Mouse (Mus musculus) thymus, adult 2 months (tissue): ENCODE measurements around the gene Spata5.

Source experiments
- CTCF ChIP-seq: fragments of 200-500 bp; IDR thresholded peaks from 2 replicates; pipeline ENCODE4 v1.5.1; 2012; ENCODE audit warnings: mild to moderate bottlenecking, control low read depth, low read length, moderate library complexity, borderline replicate concordance; ENCODE audit not compliant: control insufficient read depth, poor library complexity, insufficient read depth; ENCODE audit errors: extremely low read depth
- POLR2A ChIP-seq: fragments of 200-500 bp; IDR thresholded peaks from 2 replicates; pipeline ENCODE4 v1.6.1; 2012; ENCODE audit warnings: mild to moderate bottlenecking, low read length, control low read depth, moderate library complexity; ENCODE audit not compliant: control insufficient read depth, poor library complexity, insufficient read depth; ENCODE audit errors: extremely low read depth

DNA sequence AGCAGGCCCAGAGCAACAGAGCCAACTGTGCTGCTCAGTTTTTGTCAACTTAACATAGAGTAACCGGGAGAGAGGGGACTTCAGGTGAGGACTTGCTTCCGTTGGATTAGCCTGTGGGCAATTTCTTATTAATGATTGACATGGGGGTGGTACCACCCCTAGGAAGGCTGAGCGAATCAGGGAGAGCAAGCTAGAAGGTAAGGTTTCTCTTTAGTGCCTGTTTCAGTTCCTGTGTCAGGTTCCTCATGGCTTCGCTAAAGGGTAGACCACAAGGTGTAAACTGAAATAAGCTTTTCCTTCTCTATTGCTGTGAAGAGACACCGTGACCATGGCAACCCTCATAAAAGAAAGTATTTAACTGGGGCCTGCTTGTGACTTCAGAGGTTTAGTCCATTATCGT, 32.4 kb upstream of the Spata5 start:
- TF ChIP-seq CTCF: no peak
- TF ChIP-seq POLR2A: no peak
